Mouse (Mus musculus): ENCODE data around the gene Hmgcl.

The Hmgcl gene

DNA sequence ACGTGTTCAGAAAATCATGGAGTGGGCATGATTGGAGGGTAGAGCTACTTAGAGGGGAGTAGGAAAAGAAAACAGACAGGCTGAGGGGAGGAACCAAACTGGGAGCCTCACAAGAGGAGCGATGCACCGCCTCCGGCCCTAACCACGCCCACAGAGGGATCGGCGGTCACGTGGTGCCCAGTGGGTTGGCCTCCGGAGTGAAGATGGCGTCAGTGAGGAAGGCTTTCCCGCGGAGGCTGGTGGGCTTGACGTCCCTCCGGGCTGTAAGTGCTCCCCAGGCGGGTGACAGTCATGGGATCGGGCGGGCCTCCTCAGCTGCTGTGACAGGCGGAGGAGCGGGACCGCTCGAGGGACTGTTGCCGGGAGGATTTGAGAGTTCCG lies at the start of gene Hmgcl:
Gene Hmgcl, plus strand, starts transcription at position 171 of the 381 bp plus-strand sequence.
- peak; percentile 89 to 92 for DNase-seq

DNA sequence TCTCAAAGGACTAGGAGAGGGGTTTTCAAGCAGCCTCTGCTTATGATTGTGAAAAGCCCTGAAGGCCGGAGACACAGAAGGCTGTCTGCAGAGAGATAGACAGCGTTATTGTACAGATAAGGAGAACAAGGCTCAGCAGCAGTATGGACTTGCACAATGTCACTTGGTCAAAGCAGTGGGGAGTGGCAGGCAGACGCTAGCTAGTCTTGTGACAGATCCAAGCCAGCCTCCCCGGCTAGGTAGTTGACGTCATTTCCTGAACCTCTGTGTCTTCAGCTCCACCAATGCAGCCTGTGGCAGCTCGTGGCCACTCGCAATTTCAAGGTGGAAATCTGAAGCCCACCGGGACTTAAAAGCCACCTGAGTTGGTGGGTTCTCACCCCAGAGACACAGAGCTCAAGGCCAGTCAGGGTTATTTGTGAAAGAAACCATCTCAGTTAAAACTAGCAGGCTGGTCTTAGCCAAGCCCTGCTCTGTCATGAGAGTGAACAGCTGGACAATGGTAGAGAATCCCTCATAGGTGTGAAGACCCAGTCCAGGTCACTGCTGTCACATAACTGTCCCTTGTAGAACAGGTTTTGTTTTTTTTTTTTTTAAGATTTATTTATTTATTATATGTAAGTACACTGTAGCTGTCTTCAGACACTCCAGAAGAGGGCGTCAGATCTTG lies 47.7 kb upstream of the Hmgcl start:
- DNase-seq, result peak; percentile 50 to 70

DNA sequence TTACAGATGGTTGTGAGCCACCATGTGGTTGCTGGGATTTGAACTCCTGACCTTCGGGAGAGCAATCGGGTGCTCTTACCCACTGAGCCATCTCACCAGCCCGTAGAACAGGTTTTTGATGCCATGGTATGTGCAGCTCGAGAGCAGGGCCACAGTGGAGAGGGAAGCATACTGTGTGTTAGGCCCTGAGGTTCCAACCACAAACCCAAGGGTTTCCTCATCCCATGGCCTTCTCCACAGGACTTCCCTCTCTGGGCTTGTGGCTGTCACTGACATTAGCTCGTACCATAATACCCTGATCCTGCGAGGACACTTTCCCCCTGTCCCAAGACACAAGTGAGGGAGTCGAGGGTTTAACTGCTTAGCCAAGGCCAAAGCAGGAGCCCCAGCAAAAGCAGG lies 47.2 kb upstream of the Hmgcl start:
- DNase-seq, result no peak

DNA sequence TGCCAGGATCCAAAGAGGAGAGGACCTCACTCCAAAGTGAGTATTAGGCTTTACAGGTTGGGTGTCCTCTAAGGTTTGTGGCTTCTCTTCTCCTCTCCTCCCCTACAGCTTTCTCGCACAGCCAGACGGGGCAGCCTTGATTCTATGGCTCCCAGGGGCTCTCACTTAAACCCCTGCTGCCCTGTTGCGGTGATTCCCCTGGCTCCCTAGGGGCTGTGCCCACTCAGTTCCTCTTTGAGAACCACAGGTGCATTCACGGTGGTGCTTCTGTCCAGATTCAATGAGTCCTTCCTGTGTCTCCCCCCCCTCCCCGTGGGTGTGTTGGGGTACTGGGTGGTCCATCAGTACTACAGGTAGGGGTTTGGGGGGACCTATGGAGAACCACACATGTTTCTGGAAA lies 46.2 kb upstream of the Hmgcl start:
- DNase-seq, result no peak

DNA sequence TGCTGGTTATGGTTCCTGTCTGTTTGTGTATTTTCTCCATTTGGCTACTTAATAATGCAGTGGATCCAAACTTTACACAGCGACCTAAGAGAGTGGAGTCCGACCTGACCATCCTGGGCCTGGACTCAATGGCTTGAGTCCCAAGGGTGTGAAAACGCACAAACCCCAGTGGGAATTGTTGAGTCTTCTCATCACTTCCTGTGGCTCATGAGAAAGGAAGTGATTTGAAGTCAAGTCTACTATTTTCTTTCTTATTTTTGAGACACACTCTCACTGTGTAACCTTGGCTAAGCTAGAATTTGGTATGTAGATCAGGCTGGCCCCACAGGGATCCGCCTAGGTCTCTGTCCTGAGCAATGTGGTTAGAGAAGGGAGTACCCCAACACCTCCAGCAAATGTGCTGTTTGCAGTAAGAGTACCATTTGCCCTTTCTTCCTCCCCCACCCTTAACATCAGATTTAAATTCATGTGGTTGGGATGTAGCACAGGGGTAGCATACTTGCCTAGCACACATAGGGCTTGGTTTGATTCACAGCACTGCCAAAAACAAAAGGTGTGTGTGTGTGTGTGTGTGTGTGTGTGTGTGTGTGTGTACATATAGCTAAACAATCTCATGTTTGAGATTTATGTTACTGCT lies 43.5 kb upstream of the Hmgcl start:
- no peak for DNase-seq

DNA sequence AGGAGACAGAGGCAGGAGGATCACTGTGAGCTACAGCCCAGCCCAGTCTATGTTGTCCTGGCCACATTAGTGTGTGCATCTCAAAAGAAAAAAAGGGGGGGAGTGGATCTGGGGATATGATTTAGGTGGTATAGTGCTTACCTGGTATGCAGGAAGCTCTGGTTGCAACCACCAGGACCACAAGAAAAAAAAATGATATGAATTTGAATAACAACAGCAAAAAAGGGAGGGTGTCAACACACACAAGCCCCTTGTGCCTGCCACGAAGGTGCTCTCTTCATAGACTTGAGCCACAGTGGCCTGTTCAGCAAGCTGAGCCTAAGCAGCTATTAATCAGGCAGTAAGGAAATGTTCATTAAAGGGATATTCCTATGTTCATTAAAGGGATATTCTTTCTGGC lies 41.4 kb upstream of the Hmgcl start:
- DNase-seq, result no peak

DNA sequence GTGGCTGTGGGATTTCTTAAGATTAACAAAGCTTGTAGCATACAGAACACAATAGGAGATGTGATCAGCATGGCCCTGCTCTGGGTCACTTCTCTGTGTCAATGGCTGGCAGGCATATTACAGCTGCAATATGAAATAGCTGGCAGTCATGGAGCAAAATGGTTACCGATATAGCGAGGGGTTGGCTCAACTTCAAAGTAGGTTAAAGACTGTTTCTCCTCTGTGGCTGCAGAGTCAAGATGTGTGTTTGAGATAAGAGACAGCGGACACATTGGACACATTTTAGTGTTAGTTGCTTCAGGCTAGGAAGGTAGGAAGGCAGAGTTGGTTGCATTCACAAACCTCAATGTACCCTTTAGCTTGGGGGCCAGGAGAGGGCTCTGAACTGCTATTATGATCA lies 39.6 kb upstream of the Hmgcl start:
- DNase-seq, result no peak

DNA sequence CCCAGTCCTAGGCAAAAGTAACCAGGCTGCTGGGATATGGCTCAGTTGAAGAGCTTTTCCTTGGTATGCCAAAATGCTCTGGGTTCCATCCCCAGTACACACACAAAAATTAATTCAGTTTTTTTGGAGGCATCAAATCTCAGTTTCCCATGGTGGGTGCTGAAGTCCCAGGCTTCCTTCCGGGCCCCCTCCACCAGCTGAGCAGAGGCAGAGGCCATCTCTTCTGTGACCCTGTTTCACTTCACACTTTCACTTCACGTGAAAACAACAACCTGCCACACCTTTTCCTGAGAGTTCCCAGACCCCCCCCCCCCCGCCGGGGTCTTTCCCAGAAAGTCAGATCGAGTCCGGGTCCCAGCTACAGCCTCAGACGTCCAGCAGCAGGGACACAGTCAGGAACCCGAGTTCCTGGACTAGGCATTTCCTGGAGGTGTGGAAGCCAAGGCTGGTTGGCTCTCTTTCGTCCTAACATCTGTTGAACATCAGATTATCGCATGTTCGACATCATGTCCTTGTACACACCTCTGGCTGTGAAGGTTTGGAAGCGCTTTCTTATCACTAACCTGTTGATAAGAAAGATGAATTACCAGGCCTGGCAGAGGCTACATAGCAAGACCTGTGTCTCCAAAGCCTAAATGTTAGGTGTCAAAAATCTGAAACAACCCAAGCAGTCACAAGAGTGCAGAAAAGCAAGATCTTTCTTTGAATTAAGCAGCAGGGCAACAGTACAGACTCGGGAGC lies 36.8 kb upstream of the Hmgcl start:
- DNase-seq, result no peak

DNA sequence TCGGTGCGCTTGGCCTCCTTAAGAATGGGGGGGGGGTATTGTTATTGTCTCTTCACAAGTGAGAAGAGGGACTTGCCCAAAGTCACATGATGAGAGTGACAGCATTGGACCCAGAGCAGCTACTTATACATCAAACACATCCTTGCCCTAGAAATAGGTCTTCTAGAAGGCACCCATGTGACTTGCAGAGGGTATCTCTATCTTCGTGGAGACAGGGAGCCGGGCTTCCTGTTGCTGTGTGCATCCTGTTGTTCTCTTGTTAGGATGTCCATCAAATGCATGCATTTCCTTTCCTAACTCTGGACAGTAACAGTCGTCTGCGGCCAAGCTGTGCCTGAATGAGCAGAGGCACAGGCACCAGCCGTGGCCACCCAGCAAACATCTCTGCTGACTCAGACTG lies 34.7 kb upstream of the Hmgcl start:
- no peak for DNase-seq

DNA sequence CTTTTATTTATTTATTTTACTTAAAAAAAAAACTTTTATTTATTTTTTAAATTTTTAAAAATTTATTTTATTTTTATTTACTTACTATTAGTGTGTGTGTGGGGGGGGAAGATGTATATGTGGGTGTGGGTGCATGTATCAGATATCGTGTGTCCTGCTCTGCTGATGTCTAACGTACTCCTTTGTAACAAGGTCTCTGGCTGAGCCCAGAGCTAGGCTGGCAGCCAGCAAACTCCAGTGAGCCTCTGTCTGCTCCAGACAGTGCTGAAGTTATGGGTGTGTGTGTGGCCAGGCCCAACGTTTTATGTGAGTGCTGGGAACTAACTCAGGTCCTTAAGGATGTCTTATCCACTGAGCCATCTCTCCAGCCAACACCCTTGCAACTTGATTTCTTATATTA lies 34.1 kb upstream of the Hmgcl start:
- DNase-seq, result no peak

DNA sequence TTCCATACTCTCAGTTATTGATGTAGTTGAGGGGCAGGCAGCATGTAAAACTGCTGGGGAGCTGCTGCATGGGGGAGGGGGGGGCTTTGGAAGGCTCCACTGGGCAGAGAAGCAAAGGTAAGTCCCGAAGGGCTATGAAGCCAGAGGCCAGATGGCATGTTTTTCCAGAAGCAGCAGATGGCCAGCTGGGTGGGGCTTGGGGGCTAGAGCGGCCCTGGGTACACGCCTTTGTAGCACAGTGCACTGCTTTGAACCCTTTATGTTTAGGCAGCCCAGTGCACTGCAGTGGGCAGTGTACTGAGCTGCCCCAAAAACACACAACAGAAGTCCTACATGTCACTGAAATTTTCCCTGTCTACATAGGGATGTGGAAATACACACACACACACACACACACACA lies 33.4 kb upstream of the Hmgcl start:
- DNase-seq, result no peak

DNA sequence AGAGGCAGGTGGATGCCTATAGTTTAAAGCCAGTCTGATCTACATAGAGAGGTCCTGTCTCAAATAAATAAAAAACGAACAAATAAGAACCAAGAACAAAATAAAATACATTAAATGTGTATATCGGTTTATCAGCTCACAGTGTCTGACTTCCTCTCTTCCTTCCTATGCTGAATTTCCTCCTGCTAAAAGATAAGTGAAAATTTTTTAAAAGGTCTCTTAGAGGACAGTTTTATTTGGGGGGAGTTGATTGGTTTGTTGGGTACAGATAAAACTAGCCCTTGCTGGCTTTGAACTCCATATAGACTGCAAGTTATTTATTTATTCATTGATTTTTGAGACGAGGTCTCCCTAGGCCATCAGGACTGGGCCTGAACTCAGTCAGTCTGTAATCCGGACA lies 32.8 kb upstream of the Hmgcl start:
- DNase-seq, result no peak

DNA sequence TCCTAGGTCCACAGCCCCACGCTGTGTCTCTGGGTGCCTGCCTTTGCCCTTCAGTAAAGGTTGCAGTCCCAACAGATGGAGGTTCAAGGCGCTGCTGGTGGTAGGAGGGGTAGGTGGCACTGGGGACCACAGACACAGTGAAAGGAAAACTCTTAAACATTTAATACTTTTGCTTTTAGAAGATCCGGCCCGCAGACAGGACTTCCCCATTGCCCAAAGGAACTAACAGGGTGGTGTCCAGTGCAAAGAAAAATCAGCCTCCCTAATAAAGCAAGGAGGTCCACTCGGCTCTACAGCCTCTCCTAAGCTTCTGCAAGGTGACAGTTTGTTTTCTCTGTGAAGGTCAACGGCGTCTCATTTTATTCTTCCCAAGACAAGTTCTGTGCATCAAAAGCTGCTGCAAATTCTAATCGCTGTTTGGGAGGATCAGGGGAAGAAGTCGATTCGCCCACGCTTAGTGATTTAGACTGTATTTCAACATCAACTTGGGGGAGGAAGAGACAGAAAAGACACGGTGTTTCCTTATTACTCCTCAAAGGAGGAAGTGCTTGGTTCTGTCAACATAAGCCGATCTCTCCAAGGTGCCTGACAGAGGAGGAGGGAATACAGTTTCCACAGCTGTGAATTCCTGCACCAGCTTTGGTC lies 27.5 kb upstream of the Hmgcl start:
- no peak for DNase-seq

DNA sequence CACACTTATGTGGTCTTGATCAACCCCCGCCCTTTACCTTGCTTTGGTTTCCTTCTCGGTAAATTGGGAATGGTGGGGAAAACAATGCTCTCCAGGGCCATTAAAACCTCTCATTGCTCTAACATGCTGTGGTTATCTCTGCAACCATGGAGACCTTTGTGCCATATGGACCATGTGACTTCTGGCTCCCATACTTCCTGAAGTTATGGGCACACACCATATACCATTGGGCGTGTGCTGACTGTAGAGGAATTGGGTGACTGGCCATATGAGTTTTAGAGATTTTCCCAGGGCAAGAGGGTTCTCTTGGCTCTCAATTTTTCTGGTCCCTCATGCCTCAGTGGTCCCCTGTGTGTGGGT lies 27.0 kb upstream of the Hmgcl start:
- no peak for DNase-seq

DNA sequence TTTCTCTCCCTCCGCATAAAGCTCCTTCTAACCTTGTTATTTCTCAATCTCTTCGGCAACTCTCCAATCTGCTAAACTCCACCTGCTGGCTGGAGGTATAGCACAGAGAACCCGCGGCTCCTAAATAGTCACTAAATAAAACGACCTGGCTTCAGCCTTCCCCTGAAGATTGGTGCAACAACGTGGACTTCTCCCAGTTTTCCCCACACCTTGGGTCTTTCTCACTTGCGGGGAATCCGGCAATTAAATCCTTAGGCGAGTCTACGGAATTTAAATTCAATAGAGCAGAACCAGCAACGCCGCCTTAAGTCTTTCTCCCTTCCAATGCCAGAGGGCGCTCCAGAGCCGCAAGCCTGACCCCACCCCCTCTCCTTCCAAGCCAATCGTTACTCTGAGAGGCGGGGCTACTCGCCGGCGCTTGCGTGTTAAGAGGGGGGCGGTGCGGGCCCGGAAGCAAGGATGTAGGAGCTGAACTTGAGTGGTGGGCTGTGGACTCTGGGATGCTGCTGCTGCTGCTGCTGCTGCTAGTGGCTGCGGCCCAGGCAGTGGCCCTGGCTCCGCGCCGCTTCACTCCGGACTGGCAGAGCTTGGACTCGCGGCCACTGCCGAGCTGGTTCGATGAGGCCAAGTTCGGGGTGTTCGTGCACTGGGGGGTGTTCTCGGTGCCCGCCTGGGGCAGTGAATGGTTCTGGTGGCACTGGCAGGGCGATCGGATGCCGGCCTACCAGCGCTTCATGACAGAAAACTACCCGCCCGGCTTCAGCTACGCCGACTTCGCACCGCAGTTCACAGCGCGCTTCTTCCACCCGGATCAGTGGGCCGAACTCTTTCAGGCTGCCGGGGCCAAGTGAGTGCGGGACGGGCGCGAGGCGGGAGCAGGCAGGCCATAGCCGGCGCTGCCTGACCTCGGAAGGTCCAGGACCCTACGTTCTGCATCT lies 25.7 kb upstream of the Hmgcl start, which contains the start of gene Fuca1:
Gene Fuca1, plus strand, starts transcription at position 432 of the 938 bp plus-strand sequence.
- peak; percentile 92 to 95 for DNase-seq

DNA sequence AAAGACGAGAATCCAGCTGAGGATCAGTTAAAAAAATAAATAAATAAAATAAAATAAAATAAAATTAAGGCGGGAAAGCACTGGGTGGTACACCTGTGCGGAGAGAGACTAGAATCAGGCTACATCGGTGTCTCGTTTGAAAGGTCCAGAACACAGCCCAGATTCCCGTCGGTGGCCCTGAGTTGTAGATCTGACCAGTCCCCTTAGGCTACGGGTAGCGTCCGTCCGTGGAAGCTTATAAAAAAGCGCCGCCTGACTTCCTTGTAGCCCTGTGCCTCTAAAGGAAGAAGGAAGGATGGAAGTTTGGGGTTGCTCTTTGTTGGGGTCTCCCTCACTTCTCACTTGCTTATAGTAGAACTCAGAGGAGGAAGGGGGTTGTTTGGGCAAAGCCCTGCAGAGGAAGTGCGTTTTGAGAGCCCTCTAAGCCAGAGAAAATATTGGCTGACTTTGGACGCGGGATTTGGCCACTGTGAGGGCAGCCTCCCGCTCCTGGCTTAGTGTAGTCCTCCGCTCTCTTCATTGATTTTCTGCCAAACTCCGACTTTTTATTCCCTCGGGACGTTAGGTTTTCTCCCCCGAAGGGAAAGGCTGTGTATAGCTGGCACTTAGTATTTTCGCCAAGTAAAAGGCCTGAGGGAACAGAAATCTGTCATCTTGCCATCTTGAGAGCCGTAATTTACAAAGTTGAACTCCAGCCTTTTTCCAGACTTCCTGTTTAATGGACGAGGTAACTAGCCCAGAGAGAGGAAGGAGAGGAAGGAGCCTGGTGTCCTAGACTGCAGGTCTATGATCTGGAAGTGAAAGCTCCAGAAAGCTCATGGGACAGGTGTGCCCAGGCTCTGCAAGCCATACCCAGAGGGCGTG lies 24.8 kb upstream of the Hmgcl start:
- DNase-seq, result no peak

DNA sequence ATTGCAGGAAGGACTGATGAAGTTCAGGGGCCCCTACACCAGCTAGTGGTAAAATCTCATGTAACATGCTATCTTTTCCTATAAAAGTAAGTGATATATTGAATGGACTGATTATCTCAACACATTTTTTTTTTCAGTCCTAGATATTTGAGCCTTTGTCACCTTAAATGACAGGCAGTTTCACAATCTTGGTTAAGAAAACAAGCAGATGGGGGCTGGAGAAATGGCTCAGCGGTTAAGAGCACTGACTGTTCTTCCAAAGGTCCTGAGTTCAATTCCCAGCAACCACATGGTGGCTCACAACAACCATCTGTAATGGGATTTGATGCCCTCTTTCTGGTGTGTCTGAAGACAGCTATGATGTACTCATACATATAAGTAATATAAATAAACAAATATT lies 24.1 kb upstream of the Hmgcl start:
- no peak for DNase-seq

DNA sequence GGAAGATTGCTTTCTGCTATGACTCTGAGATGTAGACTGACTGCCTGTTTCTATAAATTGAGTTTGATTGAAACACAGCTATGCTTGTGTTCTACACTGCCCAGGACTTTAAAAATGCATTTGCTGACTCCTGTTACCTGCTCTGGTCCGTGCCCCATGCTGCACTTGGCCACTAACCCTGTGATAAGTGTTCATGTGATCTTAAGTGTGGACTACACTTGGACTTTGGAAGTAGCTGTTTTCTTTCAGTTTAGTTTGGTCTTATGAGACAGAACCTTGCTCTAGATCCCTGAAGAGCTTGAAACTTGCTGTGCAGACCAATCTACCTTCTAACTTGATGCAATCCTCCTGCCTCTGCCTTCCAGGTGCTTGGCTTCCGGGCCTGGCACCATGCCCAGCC lies 21.8 kb upstream of the Hmgcl start:
- no peak for DNase-seq

DNA sequence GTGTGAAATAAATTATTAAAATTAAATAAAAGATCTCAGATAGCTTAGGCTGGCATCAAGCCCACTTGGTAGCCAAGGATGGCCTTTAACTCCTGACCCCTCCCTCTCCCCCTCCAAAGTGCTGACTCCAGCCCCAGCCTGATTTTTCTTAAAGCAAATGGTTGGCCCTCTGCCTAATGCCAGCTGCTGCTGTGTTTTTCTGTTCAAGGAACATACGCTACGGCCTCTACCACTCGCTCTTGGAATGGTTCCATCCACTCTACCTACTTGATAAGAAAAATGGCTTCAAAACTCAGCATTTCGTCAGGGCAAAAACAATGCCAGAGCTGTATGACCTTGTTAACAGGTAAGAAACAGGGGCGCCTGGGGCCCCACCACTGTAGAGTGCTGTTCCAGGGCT lies 20.9 kb upstream of the Hmgcl start:
- no peak for DNase-seq

DNA sequence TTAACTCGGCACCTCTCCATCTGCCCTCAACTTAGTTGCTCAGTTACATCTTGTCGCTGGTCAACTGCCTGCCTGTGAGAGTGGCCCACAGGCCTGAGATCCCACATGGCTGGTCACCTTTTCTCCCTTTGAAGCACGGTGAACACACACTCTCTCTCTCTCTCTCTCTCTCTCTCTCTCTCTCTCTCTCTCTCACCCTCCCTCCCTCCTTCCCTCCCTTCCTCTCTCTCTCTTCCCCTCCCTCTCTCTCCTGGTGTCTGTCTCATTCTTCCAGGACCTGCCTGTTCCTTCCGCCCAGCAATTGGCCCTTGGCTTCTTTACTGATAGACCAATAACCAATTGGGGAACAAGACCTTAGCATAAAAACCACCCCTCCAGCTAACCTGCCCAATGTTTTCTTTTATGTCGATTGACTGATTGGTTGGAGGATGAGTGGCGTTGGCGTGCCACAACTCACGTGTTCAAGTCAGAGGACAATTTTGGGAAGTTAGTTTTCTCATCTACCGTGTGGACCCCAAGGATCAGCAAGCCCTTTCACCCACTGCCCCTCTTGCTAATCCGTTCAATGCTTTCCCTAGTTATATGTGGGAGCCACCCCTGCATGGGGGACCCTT lies 19.9 kb upstream of the Hmgcl start:
- no peak for DNase-seq

DNA sequence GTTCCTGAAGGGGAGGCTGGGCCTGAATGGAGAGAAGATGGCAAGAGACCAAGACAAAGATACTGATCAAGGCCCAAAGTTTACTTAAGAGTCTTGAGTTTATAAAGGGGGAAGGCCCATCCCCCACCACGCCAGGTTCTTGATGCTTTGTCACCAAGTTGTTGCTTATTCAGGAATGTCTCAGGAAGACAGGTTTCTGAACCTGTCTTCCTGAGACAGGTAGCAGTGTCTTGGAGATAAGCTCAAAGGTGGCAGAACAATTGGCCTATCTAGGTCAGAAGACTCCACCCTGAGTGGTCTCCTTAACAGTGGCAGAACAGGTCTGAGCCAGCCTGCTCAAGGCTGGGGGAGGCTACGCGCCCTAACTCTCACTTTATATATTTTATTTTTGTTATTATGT lies 19.4 kb upstream of the Hmgcl start:
- DNase-seq, result no peak

All from thymus, adult 18-20 months (tissue).